Mouse (Mus musculus): ENCODE data around the gene Acot12.

- TF ChIP-seq RCOR1 (IDR thresholded peaks at IDR 0.05; ENCODE audit: low read depth, low read length) (no peak), TAL1 (IDR thresholded peaks at IDR 0.05; ENCODE audit: low read length) (no peak), CTCF (IDR thresholded peaks at IDR 0.05 in 2 of 3, conservative IDR thresholded peaks at IDR 0.05 in 1 of 3; ENCODE audit: control insufficient read depth in 1 of 3, insufficient read depth in 1 of 3, low read depth in 2 of 3, low read length in 3 of 3, poor library complexity in 1 of 3, severe bottlenecking in 1 of 3) (no peak), POLR2A (IDR thresholded peaks at IDR 0.05; ENCODE audit: control insufficient read depth in 1 of 2, insufficient read depth in 1 of 2, low read depth in 1 of 2, low read length in 2 of 2, poor library complexity in 1 of 2) (no peak), EP300 (IDR thresholded peaks at IDR 0.05; ENCODE audit: low read depth in 1 of 2, low read length in 2 of 2) (no peak), E2F4 (IDR thresholded peaks at IDR 0.05; ENCODE audit: borderline replicate concordance, low read depth, low read length) (no peak), USF2 (IDR thresholded peaks at IDR 0.05; ENCODE audit: borderline replicate concordance in 1 of 2, insufficient read depth in 1 of 2, low read depth in 1 of 2, low read length in 2 of 2) (no peak), POLR2AphosphoS2 (IDR thresholded peaks at IDR 0.05; ENCODE audit: low read length) (no peak), ETS1 (IDR thresholded peaks at IDR 0.05; ENCODE audit: low read depth, low read length) (no peak), ZKSCAN1 (IDR thresholded peaks at IDR 0.05; ENCODE audit: low read depth, low read length) (no peak), NELFE (IDR thresholded peaks at IDR 0.05; ENCODE audit: low read depth, low read length) (no peak)
These were observed 8.7 kb downstream of the Acot12 start for GRCm38 (mm10) chr13:91749981-91750380.

Data from MEL (cell line).